Mouse (Mus musculus) urinary bladder, postnatal 36 days (tissue): ENCODE results near the gene Ksr1.
"Not testable (repeated sequence)": the region's sequence is repeated elsewhere in the genome, so short reads cannot be mapped to it uniquely, and the experiment has no call there.

Experiments
- DNase-seq, 2 experiments: peaks; one replicate each; pipeline ENCODE4 v3.0.0; 2022; ENCODE audit warnings: low spot score in 2 of 2, mixed read lengths in 1 of 2

Ksr1 gene

DNA sequence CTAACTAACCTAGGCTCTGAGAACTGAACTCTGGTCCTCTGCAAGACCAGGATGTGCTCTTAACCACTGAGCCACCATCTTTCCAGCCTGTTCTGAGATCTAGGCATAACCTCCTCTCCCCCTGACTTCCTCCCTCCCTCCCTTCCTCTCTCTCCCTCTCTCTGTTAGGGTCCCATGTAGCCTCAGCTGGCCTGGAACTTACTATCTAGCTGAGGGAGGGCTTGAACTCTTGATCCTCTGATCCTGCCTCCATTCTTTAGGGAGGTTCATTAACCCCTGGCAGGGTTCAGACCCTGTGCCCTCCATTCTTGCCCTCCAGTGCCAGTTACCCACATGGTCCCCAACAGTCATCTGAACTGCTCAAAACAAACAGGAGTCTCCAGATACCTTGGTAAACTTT, 133.2 kb downstream of the Ksr1 start:
- no peak for DNase-seq

DNA sequence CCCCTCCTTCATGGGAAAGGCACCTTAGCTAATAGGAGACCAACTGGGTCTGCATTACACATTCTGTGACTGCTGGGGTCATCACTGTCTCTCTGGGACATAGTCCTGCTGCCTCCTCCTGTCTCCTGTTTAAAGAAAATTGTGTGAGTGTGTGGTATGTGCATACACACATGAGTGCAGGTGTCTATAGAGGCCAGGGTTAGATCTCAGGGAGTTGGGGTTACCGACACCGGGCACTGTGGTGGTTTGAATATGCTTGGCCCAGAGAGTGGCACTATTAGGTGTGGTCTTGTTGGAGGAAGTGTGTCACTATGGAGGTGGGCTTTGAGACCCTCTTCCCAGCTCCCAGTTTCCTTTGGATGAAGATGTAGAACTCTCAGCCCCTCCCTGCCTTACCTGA, 133.7 kb downstream of the Ksr1 start:
- no peak for DNase-seq

DNA sequence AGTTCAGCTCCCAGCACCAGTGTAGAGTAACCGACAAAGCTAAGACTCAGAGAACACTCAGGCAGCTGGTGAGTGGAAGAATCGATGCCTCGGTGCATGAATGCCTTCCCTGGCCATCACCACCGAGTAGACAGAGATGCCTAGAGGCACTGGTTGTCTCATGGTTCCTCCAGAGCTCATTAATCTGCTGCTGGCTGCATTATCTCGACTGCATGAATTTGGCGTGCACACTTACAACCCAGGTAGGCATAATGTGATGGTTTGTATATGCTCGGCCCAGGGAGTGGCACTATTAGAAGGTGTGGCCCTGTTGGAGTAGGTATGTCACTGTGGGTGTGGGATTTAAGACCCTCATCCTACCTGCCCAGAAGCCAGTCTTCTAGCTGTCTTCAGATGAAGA, 137.3 kb downstream of the Ksr1 start:
- no peak for DNase-seq

DNA sequence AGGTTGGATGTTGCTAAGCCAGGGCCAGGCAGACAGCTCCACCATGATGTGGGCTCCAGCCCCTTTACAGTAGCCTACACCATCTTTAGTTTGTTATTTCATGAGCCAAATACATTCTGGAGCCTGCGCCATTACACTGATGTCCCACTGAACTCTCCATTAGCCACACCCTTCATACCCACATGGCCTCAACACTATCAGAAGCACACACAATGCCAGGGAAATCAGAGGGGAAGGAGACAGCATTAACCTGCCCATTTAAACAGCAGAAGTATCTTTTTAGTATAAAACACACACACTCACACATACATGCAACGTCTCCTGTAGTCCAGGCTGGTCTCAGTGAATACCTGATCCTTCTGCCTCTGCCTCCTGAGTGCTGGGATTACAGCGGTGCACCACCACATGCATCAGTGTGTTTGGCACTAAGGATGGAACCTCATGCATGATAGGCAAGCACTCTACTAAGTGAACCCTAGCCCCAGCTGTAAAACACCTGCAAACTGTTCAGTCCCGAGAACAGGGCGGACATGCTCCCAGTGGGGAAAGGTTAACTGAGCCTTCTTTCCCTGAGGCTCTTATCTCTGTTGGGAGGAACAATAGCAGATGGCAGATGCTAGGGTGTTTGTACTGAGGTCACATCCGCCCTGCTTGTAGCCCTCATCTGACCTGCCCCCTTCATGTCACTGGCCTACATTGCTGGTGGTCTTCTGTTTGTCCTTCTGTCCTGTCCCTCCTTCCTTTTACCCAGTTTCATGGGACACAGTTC, 138.0 kb downstream of the Ksr1 start:
- DNase-seq: no peak

DNA sequence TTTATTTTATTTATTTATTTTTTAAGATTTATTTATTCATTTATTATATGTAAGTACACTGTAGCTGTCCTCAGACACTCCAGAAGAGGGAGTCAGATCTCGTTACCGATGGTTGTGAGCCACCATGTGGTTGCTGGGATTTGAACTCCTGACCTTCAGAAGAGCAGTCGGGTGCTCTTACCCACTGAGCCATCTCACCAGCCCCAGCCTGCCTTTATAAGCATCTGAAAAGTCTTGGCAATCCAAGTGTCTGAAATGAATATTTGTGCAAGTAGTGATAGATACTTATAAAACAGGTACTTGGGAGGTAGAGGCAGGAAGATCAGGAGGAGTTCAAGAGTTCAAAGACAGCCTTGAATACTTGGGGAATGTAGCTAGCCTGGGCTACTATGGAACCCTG, 138.9 kb downstream of the Ksr1 start:
- not testable (repeated sequence) for DNase-seq

DNA sequence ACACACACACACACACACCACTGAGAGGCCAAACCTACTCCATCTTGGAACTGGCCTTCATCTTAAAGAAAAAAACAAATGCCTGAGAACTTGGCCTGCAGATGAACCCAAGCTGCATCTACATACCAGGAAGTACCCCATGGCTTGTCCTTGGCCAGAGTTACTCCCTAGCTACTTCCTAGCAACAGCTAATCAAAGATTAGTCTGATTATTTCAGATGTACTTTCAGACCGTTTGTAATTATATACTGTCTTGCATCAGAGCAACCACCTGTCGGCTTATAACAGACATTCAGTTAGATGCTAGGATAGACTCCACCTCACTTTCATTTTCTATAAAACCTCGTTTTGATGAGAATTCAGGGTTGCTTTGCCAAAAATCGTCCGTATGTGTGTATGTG, 139.8 kb downstream of the Ksr1 start:
- DNase-seq: no peak

DNA sequence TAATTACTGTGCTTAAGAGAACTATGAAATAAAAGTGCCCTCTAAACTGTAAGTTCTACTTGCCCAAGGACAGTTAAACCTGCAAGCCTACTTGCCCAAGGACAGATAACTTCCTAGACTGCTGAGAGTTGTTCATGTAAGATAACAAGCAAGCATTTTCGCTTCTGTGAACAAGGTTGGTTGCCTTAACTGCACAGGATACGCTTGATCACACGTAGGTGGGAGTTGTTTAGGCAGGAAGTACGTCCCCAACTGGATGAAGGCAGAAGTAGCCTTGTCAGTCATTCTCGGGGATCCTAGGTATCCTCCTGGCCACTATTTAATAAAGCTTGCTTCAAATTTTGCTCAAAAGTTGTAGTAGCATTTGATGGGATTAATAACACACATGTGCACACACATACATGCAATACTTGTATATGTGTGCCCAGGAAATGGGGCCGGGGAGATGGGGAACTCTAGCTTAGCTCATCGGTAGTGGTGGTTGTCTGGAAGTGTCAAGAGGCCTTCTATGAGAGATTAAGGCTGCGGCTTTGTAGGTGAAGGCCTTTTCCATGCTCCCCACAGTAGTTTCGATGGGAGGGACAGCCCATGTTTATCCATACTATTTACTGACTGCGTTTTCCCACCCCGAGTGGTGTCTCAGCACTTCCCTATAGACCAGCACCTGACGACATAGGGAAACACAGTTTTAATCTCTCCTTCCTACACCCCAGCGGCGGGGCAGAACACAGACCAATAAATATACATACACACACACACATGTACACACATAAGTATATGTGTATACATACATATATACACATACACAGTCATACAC, 140.4 kb downstream of the Ksr1 start:
- DNase-seq: no peak

DNA sequence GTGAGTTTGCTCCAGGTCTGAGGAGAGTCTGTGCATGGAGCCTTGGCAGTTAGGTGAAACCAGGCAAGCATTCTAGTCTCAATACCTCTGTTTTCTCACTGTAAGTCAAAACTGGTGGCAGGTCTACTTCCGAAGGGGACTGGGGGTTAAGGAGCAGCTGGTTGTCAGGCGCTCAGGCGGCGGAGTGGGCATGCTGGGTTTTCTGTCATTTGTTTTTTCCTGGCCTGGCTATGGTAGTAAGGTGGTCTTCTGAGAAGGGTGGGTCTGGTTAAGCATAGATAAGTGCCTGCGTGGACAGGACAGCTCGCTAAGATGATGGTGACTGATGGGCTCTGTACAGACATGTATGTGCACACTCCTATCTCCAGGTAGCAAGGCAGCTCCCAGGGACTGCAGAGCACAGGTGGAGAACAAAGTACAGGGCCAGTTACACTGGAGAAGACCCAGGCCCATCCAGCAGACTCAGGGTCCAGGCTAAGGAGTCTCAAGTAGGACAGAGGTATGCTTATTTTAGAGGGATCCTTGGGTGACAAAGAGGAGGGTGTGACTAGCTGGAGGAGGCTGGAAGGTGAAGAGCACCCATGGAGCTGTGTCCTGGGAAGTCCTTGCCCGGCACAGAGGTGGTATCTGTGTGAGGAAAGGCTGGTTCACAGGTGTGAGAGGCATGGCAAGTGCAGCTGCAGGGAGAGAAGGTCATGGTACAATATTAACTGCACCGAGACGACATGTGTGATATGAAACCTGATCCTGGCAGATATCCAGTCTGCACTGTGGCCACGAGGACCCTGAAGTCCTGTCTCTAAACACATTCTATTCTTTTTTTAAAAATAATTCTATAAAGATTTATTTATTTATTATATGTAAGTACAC, 142.2 kb downstream of the Ksr1 start:
- no peak for DNase-seq

DNA sequence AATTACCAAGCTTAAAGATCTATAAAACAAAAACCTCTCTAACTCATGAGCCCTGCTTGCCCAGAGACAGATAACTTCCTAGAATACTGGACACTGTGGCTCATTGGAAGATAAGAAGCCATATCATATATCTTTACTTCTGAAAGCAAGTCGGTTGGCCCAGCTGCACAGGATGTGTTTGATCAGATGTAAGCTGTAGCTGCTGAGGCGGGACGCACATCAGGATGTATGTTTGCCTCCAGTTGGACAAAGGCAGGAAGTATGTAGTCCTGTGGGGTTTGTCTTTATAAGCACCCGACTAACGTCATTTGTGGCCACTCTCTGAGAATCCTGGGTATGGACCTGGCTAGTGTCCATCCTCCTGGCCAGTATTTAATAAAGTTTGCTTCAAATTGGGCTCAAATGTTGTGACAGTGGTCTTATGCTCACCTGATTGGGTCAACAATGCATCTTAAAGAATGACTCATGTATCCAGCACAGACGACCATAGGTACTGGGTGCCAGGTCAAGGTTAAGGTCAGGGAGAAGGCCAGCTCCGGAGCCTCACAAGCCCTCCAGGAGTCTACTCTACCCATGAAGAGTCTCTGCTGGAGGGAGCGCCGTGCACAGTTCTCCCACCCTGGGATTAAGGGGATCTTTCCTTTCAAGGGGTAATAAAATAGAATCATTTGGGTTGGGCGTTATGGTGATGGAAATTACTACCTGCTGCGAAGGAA, 143.0 kb downstream of the Ksr1 start:
- DNase-seq: no peak

DNA sequence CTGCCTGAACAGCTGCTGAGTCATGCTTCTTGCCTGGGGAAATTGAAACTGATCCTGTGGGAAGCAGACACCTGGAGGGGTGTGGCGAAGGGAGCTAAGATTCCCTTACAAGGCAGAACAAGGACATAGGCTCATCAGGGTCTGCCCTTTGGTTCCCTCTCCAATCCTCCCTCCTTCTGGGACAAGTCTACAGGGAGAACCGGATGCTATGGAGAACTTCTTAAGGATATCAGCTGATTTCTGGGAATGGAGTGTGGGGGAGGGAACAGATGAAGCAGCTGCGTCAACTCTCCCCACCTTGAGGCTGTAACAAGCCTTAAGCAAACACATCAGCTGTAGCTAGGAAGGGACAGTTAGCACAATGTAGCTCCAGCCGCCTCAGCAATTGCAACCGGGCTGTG, 143.7 kb downstream of the Ksr1 start:
- DNase-seq: no peak

DNA sequence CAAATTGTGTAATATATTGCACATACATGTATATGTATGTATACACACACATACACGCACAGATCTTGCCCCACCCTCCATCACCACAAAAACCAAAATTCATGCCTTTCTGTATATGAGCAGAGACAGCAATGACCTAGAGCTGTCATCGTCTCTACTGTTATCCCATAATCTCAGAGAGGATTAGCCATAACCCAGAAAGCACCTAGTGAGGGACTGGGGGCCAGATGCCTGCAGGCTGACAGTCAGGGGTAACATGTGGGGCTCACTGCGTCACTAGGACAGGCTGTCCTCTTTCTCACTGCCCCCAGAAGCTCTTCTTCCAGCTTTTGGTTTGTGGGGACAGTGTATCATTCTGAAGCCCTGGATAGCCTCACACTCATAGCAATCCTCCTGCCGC, 144.3 kb downstream of the Ksr1 start:
- no peak for DNase-seq

DNA sequence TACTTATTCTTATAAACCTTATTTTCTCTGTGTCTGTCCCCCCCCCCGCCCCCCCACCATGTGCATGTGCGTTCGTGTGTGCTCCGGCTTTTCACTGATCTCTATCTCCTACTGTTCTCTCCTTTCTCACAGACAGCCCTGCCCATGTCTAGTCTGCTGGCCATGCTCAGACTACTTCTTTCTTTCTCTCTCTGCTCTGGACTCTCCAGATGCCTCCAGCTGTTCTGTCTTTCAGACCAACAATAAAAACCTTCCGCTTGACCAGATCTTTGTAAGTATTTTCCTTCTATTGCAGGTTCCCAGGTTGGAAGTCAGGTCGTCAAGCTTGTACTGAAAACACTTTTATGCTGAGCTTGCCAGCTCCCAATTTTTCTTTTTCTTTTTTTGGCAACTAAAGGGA, 147.1 kb downstream of the Ksr1 start:
- no peak for DNase-seq

DNA sequence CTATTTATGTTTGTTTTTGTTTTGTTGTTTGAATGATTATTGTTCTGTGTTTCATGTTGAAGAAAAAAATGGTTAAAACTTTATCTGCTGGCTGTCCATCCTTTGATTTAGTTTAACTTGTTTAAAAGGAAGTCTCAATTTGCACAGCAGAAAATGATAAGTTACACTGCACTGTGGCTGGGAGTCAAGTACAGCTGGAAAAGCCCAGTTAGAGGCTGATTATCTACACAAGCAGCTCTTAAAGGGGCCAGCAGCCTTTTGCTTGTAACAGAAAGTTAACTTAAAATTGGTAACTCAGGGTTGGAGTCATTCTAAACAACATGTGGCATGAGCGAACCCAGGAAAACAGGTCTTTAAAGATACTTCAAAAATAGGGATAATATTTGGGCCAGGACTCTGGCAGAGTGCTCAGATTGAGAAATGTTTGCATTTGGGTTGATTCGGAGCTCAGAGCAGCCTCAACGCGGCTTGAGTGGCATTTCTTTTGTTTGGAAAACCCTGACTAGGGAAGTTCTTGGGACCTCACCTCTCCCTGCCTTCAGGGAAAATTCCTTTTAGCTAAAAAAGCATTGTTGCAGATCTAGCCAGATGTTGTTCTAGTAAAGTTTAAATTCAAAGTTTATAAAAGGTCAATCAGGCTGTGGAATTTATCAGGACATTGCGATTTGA, 155.2 kb downstream of the Ksr1 start:
- DNase-seq: not testable (repeated sequence)

DNA sequence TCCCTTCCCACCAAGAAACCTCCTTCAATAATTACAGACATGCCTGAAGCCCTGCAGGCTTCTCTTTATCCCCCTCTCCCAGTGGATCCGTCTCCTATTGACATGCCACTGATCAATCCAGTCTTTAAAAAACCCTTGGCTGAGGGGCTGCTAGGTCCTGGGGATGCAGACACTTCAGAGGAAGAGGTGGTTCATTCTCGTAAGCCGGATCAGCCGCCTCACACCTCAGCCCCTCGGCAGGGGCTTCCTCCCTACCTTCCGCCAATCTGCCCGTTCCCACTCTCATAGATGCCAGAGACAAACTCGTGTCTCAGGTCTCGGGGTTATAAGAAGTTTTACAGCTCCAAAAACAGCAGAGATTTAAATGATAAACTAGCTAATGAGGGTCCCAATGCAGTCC, 156.1 kb downstream of the Ksr1 start:
- no peak for DNase-seq

DNA sequence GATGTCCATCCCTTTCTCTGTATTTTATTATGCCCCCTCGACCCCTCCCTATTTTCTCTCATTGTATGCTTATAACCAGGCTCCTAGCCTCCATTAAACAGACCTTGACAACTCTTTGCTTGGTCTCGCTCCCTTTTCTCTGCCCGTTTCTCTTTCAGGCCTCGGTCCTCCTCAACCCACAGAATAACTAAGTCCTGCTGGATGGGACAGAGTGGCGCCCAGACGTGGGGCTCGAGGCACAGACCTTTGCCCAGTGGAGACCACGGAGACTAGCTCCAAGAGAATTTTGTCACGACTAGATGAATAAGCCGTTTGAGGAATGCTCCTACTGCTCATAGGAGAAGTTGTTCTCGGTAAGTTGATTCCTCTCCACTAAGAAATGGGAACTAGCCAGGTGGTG, 157.0 kb downstream of the Ksr1 start:
- DNase-seq: not testable (repeated sequence)

DNA sequence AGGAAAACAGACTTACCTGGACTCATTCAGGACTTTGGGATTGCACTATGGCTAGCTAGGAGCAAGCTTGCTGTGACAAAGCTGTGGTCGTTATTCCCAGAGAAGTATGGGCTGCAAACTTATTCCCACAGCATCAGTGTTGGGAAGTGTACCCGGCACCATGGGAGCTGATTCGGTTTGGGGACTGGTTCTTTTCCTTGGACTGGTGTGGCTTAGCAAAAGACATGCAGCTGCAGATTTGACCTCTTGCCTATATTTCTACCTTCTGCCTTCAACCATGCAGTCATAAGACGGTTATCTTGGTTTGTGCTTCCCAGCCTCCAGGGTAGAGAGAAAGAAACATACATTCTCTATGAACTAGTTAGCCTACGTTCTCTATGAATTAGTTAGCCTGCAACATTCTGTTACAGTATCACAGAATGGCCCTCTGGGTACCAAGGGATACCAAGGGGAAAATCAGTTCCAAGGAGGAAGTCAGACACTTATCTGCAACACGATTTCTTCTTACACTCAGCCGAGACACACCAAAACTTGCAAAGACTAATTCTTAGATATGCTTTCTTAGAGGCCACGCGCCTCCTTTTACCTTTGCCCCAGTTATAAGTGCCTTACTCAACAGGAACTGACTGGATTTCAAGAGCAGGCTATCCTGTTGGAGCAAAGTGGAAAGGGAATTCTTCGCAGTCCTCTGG, 159.8 kb downstream of the Ksr1 start:
- no peak for DNase-seq

DNA sequence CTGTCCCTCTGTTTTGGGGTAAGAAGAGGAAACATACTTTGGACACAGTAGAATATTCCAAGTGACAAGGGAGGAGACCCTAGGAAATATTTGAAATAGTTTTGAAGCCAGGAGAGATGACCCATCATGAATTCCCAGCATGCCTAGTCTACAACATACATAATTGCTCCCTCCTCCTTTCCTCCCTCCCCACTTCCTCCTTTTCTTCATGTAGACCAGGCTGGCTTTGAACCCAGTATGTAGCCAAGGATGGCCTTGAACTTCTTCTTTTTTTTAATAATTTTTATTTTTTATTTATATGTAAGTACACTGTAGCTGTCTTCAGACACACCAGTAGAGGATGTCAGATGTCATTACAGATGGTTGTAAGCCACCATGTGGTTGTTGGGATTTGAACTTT, 160.7 kb downstream of the Ksr1 start:
- no peak for DNase-seq

DNA sequence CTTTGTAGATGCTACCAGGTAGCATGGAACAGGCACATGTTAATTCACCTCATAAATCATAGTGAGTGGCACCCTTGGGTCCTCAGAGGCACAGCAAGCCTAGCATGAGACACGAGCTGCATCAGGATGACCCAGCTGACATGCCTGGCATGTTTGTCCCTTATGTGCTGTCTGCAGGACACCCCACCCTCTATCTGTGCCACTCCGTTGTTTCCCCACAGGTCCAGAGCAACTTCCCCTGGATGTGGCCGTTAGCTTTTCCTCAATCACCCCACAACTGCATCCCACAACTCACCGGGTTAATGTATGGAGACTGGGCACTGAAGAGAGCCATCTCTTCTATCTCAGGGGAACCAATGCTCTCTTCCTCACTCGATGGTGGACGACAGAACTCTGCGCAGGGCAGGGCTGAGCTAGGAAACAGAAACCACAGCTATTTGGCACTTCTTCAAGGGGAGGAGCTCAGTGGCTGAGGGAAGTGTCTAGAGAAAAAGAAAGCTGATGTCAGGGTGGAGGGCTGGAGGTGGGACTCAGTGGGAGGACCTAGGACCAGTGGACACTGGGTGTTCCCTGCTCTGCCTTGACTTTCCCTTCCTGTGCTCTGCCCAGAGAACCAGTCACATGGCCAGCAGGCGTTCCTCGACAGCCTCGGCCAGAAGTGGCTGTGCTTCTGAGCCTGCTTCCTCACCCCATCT, 161.6 kb downstream of the Ksr1 start, which contains the start of gene Lgals9:
Gene Lgals9 (minus strand): TSS at position 464 of the 695 bp plus-strand sequence.
- DNase-seq: peak; percentile 43 to 73

DNA sequence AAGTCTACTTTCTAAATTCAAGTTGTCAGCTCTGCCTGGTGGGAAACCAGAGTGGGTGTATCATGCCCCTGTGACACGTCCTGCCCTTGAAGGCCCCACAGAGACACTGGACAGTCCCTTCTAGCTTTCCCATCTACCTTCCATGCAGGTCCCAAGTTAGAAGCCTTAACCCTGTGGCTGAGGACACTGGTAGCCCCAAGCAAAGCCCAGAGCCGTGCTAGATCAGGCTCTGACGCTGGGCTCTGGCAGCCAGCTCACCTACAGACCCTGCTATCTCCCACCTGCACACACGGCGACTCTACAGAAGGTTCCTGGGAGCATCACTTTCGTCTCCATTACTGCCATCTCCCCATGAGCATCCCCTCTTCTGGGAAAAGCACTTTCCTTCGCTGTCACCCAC, 162.7 kb downstream of the Ksr1 start:
- no peak for DNase-seq
